Mouse (Mus musculus) spleen, adult 2 months (tissue): Measurements from ENCODE around the gene Tgfbr2. TPM values are rescaled to one million over a fixed set of nuclear protein-coding genes. Genes with fewer than 3 reads are reported as not detected.

Experiments
- DNase-seq, 2 experiments: peaks; one replicate each; pipeline versions ENCODE4 v3.0.0 to v3.0.0-alpha.2; 2012 to 2021; ENCODE audit warnings: low spot score in 2 of 2, low read depth in 1 of 2
- H3K27ac ChIP-seq: fragments of 200-500 bp; 2 replicates; pipeline ENCODE4 v1.5.1; 2012; ENCODE audit warnings: low read length, inconsistent platforms; ENCODE audit not compliant: insufficient read depth
- H3K27me3 ChIP-seq: fragments of 200-500 bp; 2 replicates; pipeline ENCODE4 v1.6.1; 2012; ENCODE audit warnings: mild to moderate bottlenecking, moderate library complexity, low read length, inconsistent platforms; ENCODE audit not compliant: control insufficient read depth, insufficient read depth
- H3K36me3 ChIP-seq: fragments of 200-500 bp; 2 replicates; pipeline ENCODE4 v1.6.1; 2012; ENCODE audit warnings: mild to moderate bottlenecking, low read length, inconsistent platforms; ENCODE audit not compliant: control insufficient read depth, insufficient read depth
- H3K4me1 ChIP-seq: fragments of 200-500 bp; 2 replicates; pipeline ENCODE4 v1.6.1; 2011; ENCODE audit warnings: inconsistent platforms; ENCODE audit not compliant: control insufficient read depth, insufficient read depth, insufficient read length
- H3K4me3 ChIP-seq: fragments of 200-500 bp; 2 replicates; pipeline ENCODE4 v1.5.1; 2011; ENCODE audit warnings: mild to moderate bottlenecking, inconsistent platforms; ENCODE audit not compliant: insufficient read depth, insufficient read length; ENCODE audit errors: extremely low read depth
- CTCF ChIP-seq: fragments of 200-500 bp; IDR thresholded peaks from 2 replicates; pipeline ENCODE4 v1.5.1; 2011; ENCODE audit warnings: mild to moderate bottlenecking, inconsistent platforms; ENCODE audit not compliant: insufficient read depth, insufficient read length, insufficient replicate concordance; ENCODE audit errors: extremely low read depth
- POLR2A ChIP-seq: fragments of 200-500 bp; IDR thresholded peaks from 2 replicates; pipeline ENCODE4 v1.6.1; 2011; ENCODE audit warnings: low read depth, low read length, inconsistent platforms
- WGBS: fragments of 180-500 bp; shearing (Covaris S2); methylation state at CpG from one replicate; pipeline ENCODE4 v1.1.7; 2018; 5-methylcytosine and 5-hydroxymethylcytosine counted together
- polyA plus RNA-seq: library from polyadenylated mRNA; depleted of rRNA; stranded (reverse); fragments of >200 nt; gene quantifications from 2 replicates; pipeline ENCODE4 v1.2.3, GENCODE M21; 2012

The Tgfbr2 gene
- polyA plus RNA-seq, 1 experiment: 57.1 TPM

- Histone ChIP-seq H3K4me1 (peaks cover 3% of the 10 kb centered on the region; the same call in 1 of the 2 replicates), H3K36me3 (peaks cover 41% of the 10 kb centered on the region), H3K4me3 (no peak overlapping the region), H3K27ac (no peak overlapping the region), H3K27me3 (no peaks in the 10 kb centered on the region)
- WGBS: 71% methylated on average over 7 of the region's 7 CpGs
- DNase-seq: no peak
- TF ChIP-seq POLR2A (no peak), CTCF (no peak)
Observed at GRCm38 (mm10) chr9:116091101-116091841, 83.9 kb downstream of the Tgfbr2 start.

- no peak for DNase-seq
- 90% methylated on average over 9 of the region's 9 CpGs for WGBS
- peaks cover 3% of the 10 kb centered on the region; the same call in 1 of the 2 replicates for H3K4me1 ChIP-seq
- no peaks in the 10 kb centered on the region for H3K27me3 ChIP-seq
- H3K27ac ChIP-seq: no peak overlapping the region
- peaks cover 38% of the 10 kb centered on the region for H3K36me3 ChIP-seq
- no peak overlapping the region for H3K4me3 ChIP-seq
- TF ChIP-seq CTCF (no peak), POLR2A (no peak)
Observed at GRCm38 (mm10) chr9:116090296-116090695, 84.9 kb downstream of the Tgfbr2 start.

- 89% methylated on average over 9 of the region's 9 CpGs for WGBS
- Histone ChIP-seq H3K27me3 (no peaks in the 10 kb centered on the region), H3K27ac (no peak overlapping the region), H3K4me3 (no peak overlapping the region), H3K4me1 (peaks cover 11% of the 10 kb centered on the region; the same call in 1 of the 2 replicates), H3K36me3 (peaks cover 37% of the 10 kb centered on the region)
- peak in 1 of 2 experiments; percentile 32 for DNase-seq
- TF ChIP-seq CTCF (no peak), POLR2A (no peak)
Observed at GRCm38 (mm10) chr9:116088912-116089311, 86.2 kb downstream of the Tgfbr2 start.

GRCm38 (mm10) chr9:116087880-116088279 is 87.3 kb downstream of the Tgfbr2 start:
- peak; percentile 63 to 64 for DNase-seq

GRCm38 (mm10) chr9:116087263-116087662 is 87.9 kb downstream of the Tgfbr2 start:
- Histone ChIP-seq H3K4me1 (peaks cover 15% of the 10 kb centered on the region; the same call in 1 of the 2 replicates), H3K27ac (no peak overlapping the region), H3K36me3 (peaks cover 29% of the 10 kb centered on the region), H3K4me3 (no peak overlapping the region), H3K27me3 (no peaks in the 10 kb centered on the region)
- no peak for DNase-seq
- WGBS: 87% methylated on average over 5 of the region's 5 CpGs
- TF ChIP-seq POLR2A: no peak
- TF ChIP-seq CTCF: no peak

More at GRCm38 (mm10) chr9:116087880-116088279, 87.3 kb downstream of the Tgfbr2 start:
- TF ChIP-seq POLR2A (no peak), CTCF (peak; percentile 53; the same call in 1 of the 2 replicates)
- peaks cover 35% of the 10 kb centered on the region for H3K36me3 ChIP-seq
- no peak overlapping the region for H3K27ac ChIP-seq
- H3K4me1 ChIP-seq: peaks cover 16% of the 10 kb centered on the region; the same call in 1 of the 2 replicates
- 30% methylated on average over 5 of the region's 5 CpGs for WGBS
- no peaks in the 10 kb centered on the region for H3K27me3 ChIP-seq
- no peak overlapping the region for H3K4me3 ChIP-seq

GRCm38 (mm10) chr9:116085999-116086398 is 89.2 kb downstream of the Tgfbr2 start:
- WGBS: 85% methylated on average over 6 of the region's 6 CpGs
- TF ChIP-seq POLR2A: no peak
- no peak for TF ChIP-seq CTCF
- H3K4me3 ChIP-seq: no peak overlapping the region
- peaks cover 14% of the 10 kb centered on the region; the same call in 1 of the 2 replicates for H3K4me1 ChIP-seq
- no peak overlapping the region for H3K27ac ChIP-seq
- peaks cover 20% of the 10 kb centered on the region for H3K36me3 ChIP-seq
- no peak for DNase-seq
- no peaks in the 10 kb centered on the region for H3K27me3 ChIP-seq
